Mouse (Mus musculus) intestine, embryonic 14.5 days (tissue): ENCODE data around the gene Zkscan3. TPM values are rescaled to one million over a fixed set of nuclear protein-coding genes. Genes with fewer than 3 reads are reported as not detected.
A peak's percentile ranks its signal among the peaks of the same experiment; 100 is the strongest.

Experiments used
- ATAC-seq: fragments of 200-750 bp; cut with Nextera tagmentation; replicated peaks from 2 replicates; pipeline ENCODE4 v1.8.0; 2017; ENCODE audit warnings: low read depth, moderate number of reproducible peaks, moderate TSS enrichment, moderate library complexity; ENCODE audit not compliant: low FRiP score, low TSS enrichment
- DNase-seq: peaks from one replicate; pipeline ENCODE4 v3.0.0-alpha.2; 2018; ENCODE audit warnings: low spot score
- H3K27ac ChIP-seq: fragments of 300-500 bp; sonication (generic); 2 replicates; pipeline ENCODE4 v1.5.1; 2014; ENCODE audit warnings: low read depth, mild to moderate bottlenecking, control low read depth
- H3K27me3 ChIP-seq: fragments of 300-500 bp; sonication (generic); replicated peaks from 2 replicates; pipeline ENCODE4 v1.6.1; 2014; ENCODE audit warnings: low read length, control low read depth; ENCODE audit not compliant: control insufficient read depth, insufficient read depth
- H3K36me3 ChIP-seq: fragments of 300-500 bp; sonication (generic); 2 replicates; pipeline ENCODE4 v1.6.1; 2014; ENCODE audit warnings: low read length, control low read depth; ENCODE audit not compliant: control insufficient read depth, insufficient read depth
- H3K4me1 ChIP-seq: fragments of 300-500 bp; sonication (generic); replicated peaks from 2 replicates; pipeline ENCODE4 v1.6.1; 2014; ENCODE audit warnings: low read length, control low read depth, mixed read lengths; ENCODE audit not compliant: control insufficient read depth, insufficient read depth
- H3K4me2 ChIP-seq: fragments of 300-500 bp; sonication (generic); 2 replicates; pipeline ENCODE4 v1.6.1; 2014; ENCODE audit warnings: low read length
- H3K4me3 ChIP-seq: fragments of 300-500 bp; sonication (generic); 2 replicates; pipeline ENCODE4 v1.5.1; 2014; ENCODE audit warnings: low read depth, low read length, control low read depth, mixed read lengths
- H3K9ac ChIP-seq: fragments of 300-500 bp; sonication (generic); 2 replicates; pipeline ENCODE4 v1.6.1; 2014; ENCODE audit warnings: mild to moderate bottlenecking, low read length
- H3K9me3 ChIP-seq: fragments of 300-500 bp; sonication (generic); 2 replicates; pipeline ENCODE4 v1.6.1; 2016; ENCODE audit warnings: low read length, control low read depth; ENCODE audit not compliant: control insufficient read depth
- WGBS: fragments of 180-500 bp; shearing (Covaris S2); extraction: QIAGEN DNeasy Blood & Tissue Kit; methylation state at CpG from one replicate; pipeline ENCODE4 v1.1.7; 2014; 5-methylcytosine and 5-hydroxymethylcytosine counted together
- polyA plus RNA-seq: library from polyadenylated mRNA; unstranded; fragments of >200 nt; fragmentation: Nextera tagmentation; extraction: Ambion mirVana; gene quantifications from 2 replicates; pipeline ENCODE4 v1.2.1, GENCODE M21; 2014

Zkscan3 gene
- polyA plus RNA-seq, 1 experiment from 2014 or later: 72.2 TPM

DNA sequence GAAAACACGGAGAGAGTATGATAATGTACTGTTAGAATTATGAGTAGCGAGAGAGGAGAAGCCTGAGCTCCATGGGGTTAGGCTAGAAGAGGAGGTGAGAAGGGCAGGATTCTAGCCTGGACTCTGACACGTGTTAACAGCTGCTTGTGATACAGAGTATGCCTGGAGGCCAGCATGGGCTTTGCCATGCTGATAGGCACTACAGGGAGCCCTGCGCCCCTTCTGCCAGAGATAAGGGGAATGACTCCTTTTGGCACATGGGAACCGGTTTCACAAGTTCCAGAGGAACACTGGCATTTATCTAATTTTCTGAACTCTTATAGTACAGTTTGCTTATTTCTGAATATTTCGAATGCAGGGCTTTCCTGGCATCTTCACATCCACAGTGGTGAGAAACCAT is 16.3 kb upstream of the Zkscan3 start:
- Histone ChIP-seq H3K4me1 (no peaks in the 10 kb centered on the region), H3K36me3 (no peaks in the 10 kb centered on the region), H3K4me2 (no peak overlapping the region), H3K27me3 (no peaks in the 10 kb centered on the region), H3K9me3 (no peaks in the 10 kb centered on the region), H3K4me3 (no peak overlapping the region), H3K9ac (no peak overlapping the region), H3K27ac (no peak overlapping the region)
- DNase-seq: no peak
- 57% methylated on average over 6 of the region's 6 CpGs for WGBS
- ATAC-seq: no peak; the same call in 1 of the 2 replicates

DNA sequence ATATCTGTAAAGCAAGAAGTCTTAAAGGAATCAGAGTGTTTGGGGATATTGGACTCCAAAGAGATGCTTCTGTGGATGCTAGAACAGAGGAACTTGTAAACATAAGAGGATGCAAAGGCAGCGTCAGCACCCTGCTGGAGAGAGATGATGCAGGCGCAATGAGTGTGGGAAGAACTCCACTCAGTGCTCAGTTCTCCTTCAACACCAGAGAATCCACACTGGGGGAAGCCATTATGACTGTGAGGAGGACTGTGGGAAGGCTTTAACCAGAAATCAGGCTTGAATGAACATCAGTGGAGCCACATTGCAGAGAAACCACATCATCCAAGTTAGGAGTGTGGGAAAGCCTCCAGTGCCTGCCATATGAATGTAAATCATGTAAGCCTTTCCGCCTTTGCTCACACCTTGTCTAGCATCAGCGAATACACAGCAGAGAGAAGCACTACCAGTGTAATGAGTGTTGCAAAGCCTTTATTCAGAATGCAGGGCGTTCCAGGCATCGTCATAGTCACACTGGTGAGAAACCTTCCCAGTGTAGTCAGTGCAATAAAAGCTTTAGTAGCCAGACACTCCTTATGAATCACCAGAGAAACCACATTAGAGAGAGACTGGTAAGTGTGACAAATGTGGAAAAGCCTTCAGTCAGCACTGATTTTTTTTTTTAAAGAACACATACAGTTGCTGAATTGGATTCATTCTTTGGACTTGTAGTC is 14.9 kb upstream of the Zkscan3 start:
- Histone ChIP-seq H3K27me3 (no peaks in the 10 kb centered on the region), H3K27ac (no peak overlapping the region), H3K36me3 (no peaks in the 10 kb centered on the region), H3K4me1 (no peaks in the 10 kb centered on the region), H3K9me3 (no peaks in the 10 kb centered on the region), H3K4me2 (no peak overlapping the region), H3K9ac (no peak overlapping the region), H3K4me3 (no peak overlapping the region)
- no peak for ATAC-seq
- DNase-seq: no peak
- WGBS: 67% methylated on average over 6 of the region's 6 CpGs

DNA sequence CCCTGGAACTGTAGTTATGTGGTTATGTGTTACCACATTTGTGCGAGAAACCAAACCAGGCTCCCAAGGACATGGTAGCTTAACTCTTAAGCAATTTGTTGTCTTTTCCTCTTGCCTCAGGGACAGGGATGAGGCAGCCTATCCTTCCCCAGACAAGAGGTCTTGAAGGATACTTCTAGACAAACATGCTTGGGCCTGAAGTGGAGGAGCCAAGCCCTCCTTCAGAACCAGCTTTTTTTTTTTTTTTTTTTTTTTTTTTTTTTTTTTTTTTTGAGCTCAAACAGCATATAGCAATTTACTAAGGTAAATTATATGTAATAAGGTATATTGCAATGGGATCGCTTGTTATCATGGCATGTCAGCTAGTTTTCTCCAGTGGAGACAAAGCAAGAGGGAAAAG is 13.2 kb upstream of the Zkscan3 start:
- Histone ChIP-seq H3K9ac (no peak overlapping the region), H3K36me3 (no peaks in the 10 kb centered on the region), H3K9me3 (no peaks in the 10 kb centered on the region), H3K27me3 (no peaks in the 10 kb centered on the region), H3K4me2 (no peak overlapping the region), H3K27ac (0 out of 2 replicates have a peak overlapping the region, but pooled peaks have one; percentile 4), H3K4me3 (no peak overlapping the region), H3K4me1 (no peaks in the 10 kb centered on the region)
- no peak for ATAC-seq
- WGBS: 95% methylated on average over 2 of the region's 2 CpGs
- no peak for DNase-seq

DNA sequence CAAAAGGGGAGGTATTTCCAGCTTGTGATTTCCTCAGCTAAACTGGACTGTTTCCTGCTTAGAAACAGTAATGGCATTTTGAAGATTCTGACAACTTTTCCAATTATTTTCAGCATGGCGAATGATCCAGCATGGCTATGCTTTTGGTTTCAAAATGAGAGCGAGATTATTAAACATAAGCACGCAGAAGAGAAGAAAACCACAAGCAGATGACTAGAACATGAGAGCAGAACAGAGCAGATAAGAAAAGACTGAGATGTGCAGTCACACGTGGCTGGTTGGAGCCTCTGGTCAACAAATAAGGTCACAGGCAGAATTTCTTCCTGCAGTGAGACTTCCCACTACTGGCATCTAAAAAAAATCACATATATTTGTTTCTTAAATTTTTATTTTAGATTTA is 12.7 kb upstream of the Zkscan3 start:
- Histone ChIP-seq H3K4me3 (no peak overlapping the region), H3K4me2 (no peak overlapping the region; the same call in 1 of the 2 replicates), H3K27me3 (no peaks in the 10 kb centered on the region), H3K9ac (no peak overlapping the region), H3K36me3 (no peaks in the 10 kb centered on the region), H3K9me3 (no peaks in the 10 kb centered on the region), H3K27ac (no peak overlapping the region; the same call in 1 of the 2 replicates), H3K4me1 (no peaks in the 10 kb centered on the region)
- 76% methylated on average over 4 of the region's 4 CpGs for WGBS
- DNase-seq (no peak), ATAC-seq (no peak)

DNA sequence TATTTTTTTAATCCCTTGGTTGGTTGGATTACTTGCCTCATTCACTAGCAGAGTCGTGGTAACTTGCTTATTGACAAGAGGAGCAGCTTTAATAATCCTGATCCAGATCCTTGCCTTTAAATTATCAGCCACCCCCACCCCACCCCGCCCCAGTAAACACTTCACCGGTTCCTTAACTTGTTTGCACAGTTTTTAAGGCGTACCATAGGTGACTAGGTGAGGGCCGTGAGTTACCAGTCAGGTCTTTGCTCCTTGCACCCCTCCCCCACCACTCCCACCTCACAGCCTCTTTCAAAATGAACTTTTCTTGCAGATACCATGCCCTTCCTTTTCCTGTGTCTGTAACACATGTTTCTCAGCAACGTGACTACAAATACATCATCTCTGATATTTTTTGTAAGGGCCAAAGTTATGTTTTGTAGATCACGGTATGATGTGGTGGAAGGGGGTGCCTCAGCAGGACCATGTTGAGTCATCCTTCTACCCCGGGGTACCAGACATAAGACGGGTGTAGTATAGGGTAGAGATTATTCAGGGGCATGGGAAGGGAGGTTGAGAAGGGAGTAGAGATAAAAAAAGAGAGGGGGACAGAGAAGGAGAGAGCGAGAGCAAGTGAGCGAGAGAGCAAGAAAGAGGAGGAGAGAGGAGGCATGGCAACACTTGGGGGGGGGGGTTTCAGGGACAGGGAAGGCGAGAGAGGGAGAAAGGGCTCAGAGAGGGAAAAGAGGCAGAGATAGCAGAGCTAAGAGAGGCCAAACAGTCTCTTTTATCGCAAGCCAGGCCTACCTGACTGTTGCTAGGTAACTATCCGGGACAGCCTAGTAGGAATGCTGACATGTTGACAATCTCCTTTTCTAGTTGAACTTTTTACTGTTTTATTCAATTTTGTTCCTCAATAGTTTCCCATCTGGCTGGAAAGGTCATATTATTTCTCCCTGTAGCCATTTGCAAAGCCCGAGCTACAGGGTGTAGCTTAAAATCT is 12.0 kb upstream of the Zkscan3 start:
- Histone ChIP-seq H3K27ac (no peak overlapping the region; the same call in 1 of the 2 replicates), H3K4me1 (no peaks in the 10 kb centered on the region), H3K9me3 (no peaks in the 10 kb centered on the region), H3K4me3 (no peak overlapping the region), H3K27me3 (no peaks in the 10 kb centered on the region), H3K36me3 (no peaks in the 10 kb centered on the region), H3K4me2 (no peak overlapping the region; the same call in 1 of the 2 replicates), H3K9ac (no peak overlapping the region)
- DNase-seq: no peak
- WGBS: 51% methylated on average over 15 of the region's 15 CpGs
- ATAC-seq: peak; percentile 60

DNA sequence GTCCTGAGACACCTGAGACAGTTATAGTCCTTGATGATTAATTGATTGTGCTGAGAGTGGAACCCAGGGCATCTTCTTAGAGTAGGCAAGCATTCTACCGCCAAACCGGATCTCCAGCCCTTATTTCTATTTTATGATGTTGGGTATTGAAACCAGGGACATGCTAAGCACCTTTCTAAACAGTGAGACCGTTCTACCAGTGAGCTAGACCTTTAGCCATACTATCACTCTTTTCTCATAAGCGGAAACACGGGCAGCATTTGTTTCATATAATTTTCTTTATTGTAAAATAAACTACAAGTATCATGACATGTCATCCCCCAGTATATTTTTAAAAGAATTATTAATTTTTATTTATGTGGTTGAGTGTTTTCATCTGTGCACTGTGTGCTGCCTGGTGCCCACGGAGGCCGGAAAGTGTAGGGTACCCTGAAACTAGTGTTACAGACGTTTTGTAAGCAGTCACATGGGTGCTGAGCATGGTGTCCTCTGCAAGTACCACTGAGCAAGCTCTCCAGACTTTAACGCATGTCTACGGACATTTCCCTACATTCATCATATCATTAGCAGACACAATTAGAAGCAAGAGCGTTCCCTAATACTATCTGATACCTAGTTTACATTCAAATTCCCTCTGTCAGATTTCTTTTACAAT is 6.4 kb upstream of the Zkscan3 start:
- H3K4me2 ChIP-seq: peak overlapping the region; percentile 77
- WGBS: 54% methylated on average over 11 of the region's 11 CpGs
- H3K9me3 ChIP-seq: no peaks in the 10 kb centered on the region
- H3K27ac ChIP-seq: peak overlapping the region; percentile 87; the same call in 1 of the 2 replicates
- H3K9ac ChIP-seq: peak overlapping the region; percentile 65; the same call in 1 of the 2 replicates
- DNase-seq (no peak), ATAC-seq (no peak; the same call in 1 of the 2 replicates)
- peak overlapping the region; percentile 53 for H3K4me3 ChIP-seq
- no peaks in the 10 kb centered on the region for H3K27me3 ChIP-seq
- H3K4me1 ChIP-seq: peaks cover 7% of the 10 kb centered on the region; the same call in 1 of the 2 replicates
- no peaks in the 10 kb centered on the region for H3K36me3 ChIP-seq

DNA sequence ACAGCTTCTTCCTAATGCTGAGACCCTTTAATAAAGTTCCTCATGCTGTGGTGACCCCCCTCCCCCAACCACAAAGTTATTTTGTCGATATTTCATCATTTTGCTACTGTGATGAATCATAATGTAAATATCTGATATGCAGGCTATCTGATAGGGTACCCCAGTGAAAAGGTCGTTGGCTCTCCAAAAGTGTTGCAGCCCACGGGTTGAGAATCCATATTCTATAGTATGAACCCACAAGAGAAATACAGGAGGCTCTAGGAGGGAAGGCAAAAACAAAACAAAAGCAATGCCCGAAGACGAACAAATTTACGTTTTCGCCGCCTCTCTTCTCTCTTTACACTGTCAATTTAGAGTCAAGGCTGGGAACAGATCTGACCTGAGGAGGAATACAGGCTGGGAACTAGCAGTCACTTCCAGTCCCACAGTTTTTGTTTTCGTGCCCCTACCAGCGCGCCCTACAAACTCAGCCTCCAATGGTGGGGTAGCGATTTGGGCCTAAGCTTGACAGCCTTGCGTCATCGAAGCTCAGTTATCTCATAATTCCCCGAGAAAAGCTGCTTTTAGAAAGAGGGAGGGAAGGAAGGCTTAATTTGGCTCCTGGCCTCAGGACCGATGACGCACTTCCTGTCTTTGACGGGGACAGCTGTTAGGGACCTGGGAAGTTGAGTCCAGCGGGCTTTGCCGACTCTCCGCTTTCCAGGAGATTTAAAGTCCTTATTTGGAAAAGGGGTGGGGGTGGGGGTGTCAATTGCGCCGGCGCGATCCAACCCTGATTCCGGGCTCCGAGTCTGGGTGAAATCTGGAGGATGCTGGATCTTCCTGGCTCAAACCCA is 5.6 kb upstream of the Zkscan3 start:
- H3K36me3 ChIP-seq: no peaks in the 10 kb centered on the region
- ATAC-seq (peak; percentile 94), DNase-seq (peak; percentile 83)
- peaks cover 7% of the 10 kb centered on the region; the same call in 1 of the 2 replicates for H3K4me1 ChIP-seq
- 4% methylated on average over 27 of the region's 27 CpGs for WGBS
- peak overlapping the region; percentile 65 for H3K9ac ChIP-seq
- H3K9me3 ChIP-seq: no peaks in the 10 kb centered on the region
- H3K4me3 ChIP-seq: peak overlapping the region; percentile 53
- H3K4me2 ChIP-seq: peak overlapping the region; percentile 77
- H3K27me3 ChIP-seq: no peaks in the 10 kb centered on the region
- H3K27ac ChIP-seq: peak overlapping the region; percentile 87
